Mouse (Mus musculus) kidney, adult 2 months (tissue): Measurements from ENCODE around the gene BC107364.

Source experiments
- CTCF ChIP-seq: fragments of 200-500 bp; conservative IDR thresholded peaks from 2 replicates; pipeline ENCODE4 v1.5.1; 2011; ENCODE audit warnings: low read depth, mild to moderate bottlenecking, control low read depth, low read length, moderate library complexity, mixed read lengths; ENCODE audit not compliant: insufficient read depth, insufficient read length
- POLR2A ChIP-seq: fragments of 200-500 bp; IDR thresholded peaks from one replicate; pipeline ENCODE4 v1.6.1; 2011; ENCODE audit warnings: low read depth, low read length, control low read depth

GRCm38 (mm10) chr3:96410966-96411365, 41.1 kb downstream of the BC107364 start:
- no peak for TF ChIP-seq POLR2A
- 0 out of 2 replicates have a peak, but pooled peaks have one; percentile 10 for TF ChIP-seq CTCF
